Comparison of ENCODE assay signal across 23 mouse cellular contexts in genomic region chr3:117487281-117488027, GRCm38 (mm10).
"Had no signal": no experiment of that assay in that cellular context is flagged by ENCODE, and none has a peak within 500 bp of the region (broad histone marks: within the 10 kb centered on the region; RNA-seq: fewer than 3 reads in every experiment).

No protein-coding gene starts in this region.

- H3K4me3 ChIP-seq: heart, adult 2 months; heart, embryonic 13.5 days; heart, embryonic 15.5 days; hindbrain, embryonic 13.5 days; hindbrain, embryonic 15.5 days; limb, embryonic 13.5 days; limb, embryonic 15.5 days; liver, embryonic 12.5 days had no signal

- H3K36me3 ChIP-seq: heart, embryonic 13.5 days; heart, embryonic 15.5 days; hindbrain, embryonic 13.5 days; hindbrain, embryonic 15.5 days; limb, embryonic 13.5 days; limb, embryonic 15.5 days; liver, embryonic 12.5 days had no signal

- H3K9ac ChIP-seq: forebrain, postnatal 0 days; heart, embryonic 13.5 days; heart, embryonic 15.5 days; hindbrain, embryonic 13.5 days; hindbrain, embryonic 15.5 days; limb, embryonic 13.5 days; limb, embryonic 15.5 days; liver, embryonic 12.5 days; liver, embryonic 14.5 days had no signal

- ATAC-seq: forebrain, postnatal 0 days; hindbrain, postnatal 0 days; intestine, embryonic 16.5 days; liver, embryonic 12.5 days had no signal

- H3K4me1 ChIP-seq: heart, embryonic 13.5 days; heart, embryonic 15.5 days; hindbrain, embryonic 13.5 days; hindbrain, embryonic 15.5 days; limb, embryonic 13.5 days; limb, embryonic 15.5 days; liver, embryonic 12.5 days had no signal

- H3K27me3 ChIP-seq: heart, embryonic 13.5 days; heart, embryonic 15.5 days; hindbrain, embryonic 13.5 days; hindbrain, embryonic 15.5 days; limb, embryonic 13.5 days; limb, embryonic 15.5 days; liver, embryonic 12.5 days had no signal

- H3K27ac ChIP-seq: heart, adult 2 months; heart, embryonic 13.5 days; heart, embryonic 15.5 days; hindbrain, embryonic 13.5 days; hindbrain, embryonic 15.5 days; hindbrain, postnatal 0 days; limb, embryonic 13.5 days; limb, embryonic 15.5 days; liver, embryonic 12.5 days; liver, embryonic 14.5 days had no signal

- H3K4me2 ChIP-seq: heart, embryonic 11.5 days; heart, embryonic 13.5 days; heart, embryonic 15.5 days; hindbrain, embryonic 13.5 days; hindbrain, embryonic 15.5 days; limb, embryonic 13.5 days; limb, embryonic 15.5 days; liver, embryonic 12.5 days had no signal

- H3K9me3 ChIP-seq: heart, embryonic 13.5 days; heart, embryonic 15.5 days; hindbrain, embryonic 15.5 days; limb, embryonic 15.5 days; liver, embryonic 12.5 days had no signal

- DNase-seq: gastrocnemius, postnatal 14 days; gastrocnemius, postnatal 36 days; heart, adult 11 months; heart, adult 2 months; heart, postnatal 14 days; heart, postnatal 36 days; kidney, adult 11 months; kidney, adult 2 months; kidney, postnatal 10 days; layer of hippocampus, postnatal 36 days; left cerebral cortex, postnatal 4 days had no signal
